Mouse (Mus musculus) bone marrow macrophage, adult 2 months (primary cell): ENCODE measurements around the gene Traf5.

Experiments
- CTCF ChIP-seq: IDR thresholded peaks from 2 replicates; pipeline ENCODE4 v1.5.1; 2012; ENCODE audit warnings: low read depth, mild to moderate bottlenecking, low read length, moderate library complexity
- POLR2A ChIP-seq: IDR thresholded peaks from 2 replicates; pipeline ENCODE4 v1.6.1; 2012; ENCODE audit warnings: mild to moderate bottlenecking, low read depth, low read length, borderline replicate concordance

GRCm38 (mm10) chr1:192085218-192085617, 7.1 kb downstream of the Traf5 start:
- TF ChIP-seq CTCF, result no peak
- no peak for TF ChIP-seq POLR2A
